Mouse (Mus musculus): ENCODE measurements around the gene Parva. TPM values are rescaled to one million over a fixed set of nuclear protein-coding genes. Genes with fewer than 3 reads are reported as not detected.

The Parva gene
- 19.7 TPM for polyA plus RNA-seq (2015; fragmentation: Illumina TruSeq; extraction: RNeasy Lipid Tissue Mini Kit (QIAGEN cat#74804); ENCODE audit: insufficient read depth, low replicate concordance)

GRCm38 (mm10) chr7:112427357-112428157, at the start of gene Parva:
Gene Parva (plus strand): TSS chr7:112427505.

Other genes with a start within 250 kb of the Parva start
- gene Mical2, start 201.6 kb upstream of the Parva start, polyA plus RNA-seq (2015; fragmentation: Illumina TruSeq; extraction: RNeasy Lipid Tissue Mini Kit (QIAGEN cat#74804); ENCODE audit: insufficient read depth, low replicate concordance) = 5.1 TPM